Mouse (Mus musculus) stomach, embryonic 15.5 days (tissue): ENCODE data around the gene Nrde2. TPM values are rescaled to one million over a fixed set of nuclear protein-coding genes. Genes with fewer than 3 reads are reported as not detected.

Experiments
- ATAC-seq: fragments of 200-750 bp; cut with Nextera tagmentation; 2 replicates; pipeline ENCODE4 v1.8.0; 2017; ENCODE audit warnings: low read depth, moderate number of reproducible peaks, moderate TSS enrichment; ENCODE audit not compliant: insufficient read depth, low FRiP score
- H3K27ac ChIP-seq: fragments of 300-500 bp; sonication (generic); 2 replicates; pipeline ENCODE4 v1.5.1; 2015; ENCODE audit warnings: mild to moderate bottlenecking, inconsistent platforms
- H3K27me3 ChIP-seq: fragments of 300-500 bp; sonication (generic); replicated peaks from 2 replicates; pipeline ENCODE4 v1.6.1; 2015; ENCODE audit warnings: inconsistent platforms
- H3K36me3 ChIP-seq: fragments of 300-500 bp; sonication (generic); 2 replicates; pipeline ENCODE4 v1.6.1; 2015; ENCODE audit warnings: inconsistent platforms
- H3K4me1 ChIP-seq: fragments of 300-500 bp; sonication (generic); 2 replicates; pipeline ENCODE4 v1.6.1; 2015; ENCODE audit warnings: inconsistent platforms
- H3K4me2 ChIP-seq: fragments of 300-500 bp; sonication (generic); 2 replicates; pipeline ENCODE4 v1.6.1; 2015; ENCODE audit warnings: mild to moderate bottlenecking, inconsistent platforms
- H3K4me3 ChIP-seq: fragments of 300-500 bp; sonication (generic); replicated peaks from 2 replicates; pipeline ENCODE4 v1.5.1; 2015; ENCODE audit warnings: inconsistent platforms
- H3K9ac ChIP-seq: fragments of 300-500 bp; sonication (generic); 2 replicates; pipeline ENCODE4 v1.6.1; 2015; ENCODE audit warnings: inconsistent platforms
- H3K9me3 ChIP-seq: fragments of 300-500 bp; sonication (generic); 2 replicates; pipeline ENCODE4 v1.6.1; 2016; ENCODE audit warnings: inconsistent platforms
- WGBS: fragments of 180-500 bp; shearing (Covaris S2); methylation state at CpG from one replicate; pipeline ENCODE4 v1.1.7; 2015; 5-methylcytosine and 5-hydroxymethylcytosine counted together
- polyA plus RNA-seq: library from polyadenylated mRNA; unstranded; fragments of >200 nt; fragmentation: Nextera tagmentation; extraction: Ambion mirVana; gene quantifications from 2 replicates; pipeline ENCODE4 v1.2.1, GENCODE M21; 2015

Nrde2 gene
- polyA plus RNA-seq, 1 experiment from 2014 or later = 10.3 TPM

- H3K4me1 ChIP-seq = peaks cover 9% of the 10 kb centered on the region
- no peaks in the 10 kb centered on the region for H3K27me3 ChIP-seq
- H3K4me3 ChIP-seq = no peak overlapping the region
- no peak overlapping the region for H3K27ac ChIP-seq
- H3K9ac ChIP-seq = no peak overlapping the region
- no peak overlapping the region for H3K4me2 ChIP-seq
- ATAC-seq = no peak
- WGBS = 87% methylated on average over 5 of the region's 5 CpGs
- no peaks in the 10 kb centered on the region for H3K9me3 ChIP-seq
- peaks cover 58% of the 10 kb centered on the region for H3K36me3 ChIP-seq
These were observed 43.5 kb downstream of the Nrde2 start for GRCm38 (mm10) chr12:100115982-100116381.

GRCm38 (mm10) chr12:100109986-100110696 lies 49.3 kb downstream of the Nrde2 start, which contains the start of gene Psmc1:
Gene Psmc1, plus strand, starts transcription at chr12:100110154.
- Histone ChIP-seq H3K9ac (peak within 1 kb of the TSS; percentile 58), H3K27ac (peak within 1 kb of the TSS; percentile 89), H3K9me3 (no peaks in the 10 kb centered on the region), H3K4me1 (peaks cover 14% of the 10 kb centered on the region), H3K36me3 (peaks cover 13% of the 10 kb centered on the region), H3K4me3 (peak within 1 kb of the TSS; percentile 73), H3K27me3 (no peaks in the 10 kb centered on the region), H3K4me2 (peak within 1 kb of the TSS; percentile 92)
- under 1% methylated on average over 58 of the region's 58 CpGs for WGBS
- peak; percentile 77 for ATAC-seq

GRCm38 (mm10) chr12:100107436-100107835 lies 52.0 kb downstream of the Nrde2 start:
- Histone ChIP-seq H3K4me2 (no peak overlapping the region), H3K27ac (no peak overlapping the region), H3K4me1 (peaks cover 14% of the 10 kb centered on the region), H3K9ac (no peak overlapping the region), H3K27me3 (no peaks in the 10 kb centered on the region), H3K4me3 (no peak overlapping the region), H3K36me3 (peaks cover 6% of the 10 kb centered on the region; the same call in 1 of the 2 replicates), H3K9me3 (no peaks in the 10 kb centered on the region)
- no peak for ATAC-seq
- whole genome bisulfite sequencing = 53% methylated on average over 4 of the region's 4 CpGs

GRCm38 (mm10) chr12:100106275-100106895 lies 53.1 kb downstream of the Nrde2 start:
- WGBS = 11% methylated on average over 20 of the region's 20 CpGs
- ATAC-seq = peak; percentile 33; the same call in 1 of the 2 replicates
- no peaks in the 10 kb centered on the region for H3K9me3 ChIP-seq
- H3K27me3 ChIP-seq = no peaks in the 10 kb centered on the region
- H3K27ac ChIP-seq = no peak overlapping the region
- peaks cover 9% of the 10 kb centered on the region for H3K4me1 ChIP-seq
- H3K9ac ChIP-seq = no peak overlapping the region
- peak overlapping the region; percentile 25 for H3K4me2 ChIP-seq
- H3K4me3 ChIP-seq = no peak overlapping the region
- no peaks in the 10 kb centered on the region for H3K36me3 ChIP-seq

GRCm38 (mm10) chr12:100104530-100104929 lies 54.9 kb downstream of the Nrde2 start:
- no peak for ATAC-seq
- H3K27ac ChIP-seq = no peak overlapping the region
- H3K4me3 ChIP-seq = no peak overlapping the region
- H3K27me3 ChIP-seq = no peaks in the 10 kb centered on the region
- 85% methylated on average over 5 of the region's 5 CpGs for WGBS
- no peak overlapping the region for H3K9ac ChIP-seq
- no peaks in the 10 kb centered on the region for H3K36me3 ChIP-seq
- H3K4me2 ChIP-seq = no peak overlapping the region
- no peaks in the 10 kb centered on the region for H3K9me3 ChIP-seq
- H3K4me1 ChIP-seq = no peaks in the 10 kb centered on the region

- Histone ChIP-seq H3K36me3 (no peaks in the 10 kb centered on the region), H3K9me3 (no peaks in the 10 kb centered on the region), H3K4me2 (no peak overlapping the region), H3K27me3 (no peaks in the 10 kb centered on the region), H3K4me3 (no peak overlapping the region), H3K27ac (no peak overlapping the region), H3K9ac (no peak overlapping the region), H3K4me1 (no peaks in the 10 kb centered on the region)
- WGBS = 71% methylated on average over 3 of the region's 3 CpGs
- ATAC-seq = no peak
These were observed 57.8 kb downstream of the Nrde2 start for GRCm38 (mm10) chr12:100101651-100102050.

GRCm38 (mm10) chr12:100100707-100101030 lies 58.8 kb downstream of the Nrde2 start:
- ATAC-seq = no peak
- no peaks in the 10 kb centered on the region for H3K9me3 ChIP-seq
- no peak overlapping the region for H3K27ac ChIP-seq
- H3K4me1 ChIP-seq = no peaks in the 10 kb centered on the region
- H3K9ac ChIP-seq = no peak overlapping the region
- H3K36me3 ChIP-seq = no peaks in the 10 kb centered on the region
- H3K4me2 ChIP-seq = no peak overlapping the region
- no peak overlapping the region for H3K4me3 ChIP-seq
- 56% methylated on average over 3 of the region's 3 CpGs for WGBS
- H3K27me3 ChIP-seq = no peaks in the 10 kb centered on the region

DNA sequence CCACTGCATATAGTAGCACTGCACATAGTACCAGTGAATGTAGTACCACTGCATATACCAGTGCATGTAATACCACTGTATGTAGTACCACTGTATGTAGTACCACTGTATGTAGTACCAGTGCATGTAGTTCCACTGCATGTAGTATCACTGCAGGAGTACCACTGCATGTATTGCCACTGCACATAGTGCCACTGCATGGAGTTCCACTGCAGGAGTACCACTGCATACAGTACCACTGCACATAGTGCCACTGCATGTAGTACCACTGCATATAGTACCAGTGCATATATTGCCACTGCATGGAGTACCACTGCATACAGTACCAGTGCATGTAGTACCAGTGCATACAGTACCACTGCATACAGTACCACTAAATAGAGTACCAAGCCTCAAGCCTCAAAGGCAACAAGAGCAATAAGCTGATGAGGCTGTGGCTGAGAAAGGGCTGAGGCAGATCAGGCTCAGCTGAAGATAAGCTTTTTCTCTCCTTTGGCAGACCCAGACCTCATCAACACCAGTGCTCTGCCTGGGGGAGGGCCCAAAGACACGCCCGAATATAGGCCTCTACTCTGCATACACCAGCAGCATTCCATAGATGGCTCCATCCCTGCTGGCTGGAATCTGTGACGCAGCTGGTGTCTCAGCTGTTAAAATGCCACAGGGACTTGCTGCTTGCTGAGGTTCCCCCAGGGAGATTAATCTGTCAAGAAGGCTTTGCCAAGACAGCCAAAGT lies 59.3 kb downstream of the Nrde2 start:
- 0 out of 2 replicates have a peak, but pooled peaks have one; percentile 31 for ATAC-seq
- Histone ChIP-seq H3K4me2 (no peak overlapping the region), H3K27ac (no peak overlapping the region), H3K4me1 (no peaks in the 10 kb centered on the region), H3K9me3 (no peaks in the 10 kb centered on the region), H3K36me3 (no peaks in the 10 kb centered on the region), H3K27me3 (no peaks in the 10 kb centered on the region), H3K9ac (no peak overlapping the region), H3K4me3 (no peak overlapping the region)
- 52% methylated on average over 3 of the region's 3 CpGs for WGBS

- no peaks in the 10 kb centered on the region for H3K36me3 ChIP-seq
- WGBS = 83% methylated on average over 11 of the region's 11 CpGs
- no peak for ATAC-seq
- H3K4me2 ChIP-seq = no peak overlapping the region
- H3K9ac ChIP-seq = no peak overlapping the region
- H3K4me1 ChIP-seq = no peaks in the 10 kb centered on the region
- no peaks in the 10 kb centered on the region for H3K9me3 ChIP-seq
- H3K27me3 ChIP-seq = no peaks in the 10 kb centered on the region
- H3K4me3 ChIP-seq = no peak overlapping the region
- no peak overlapping the region for H3K27ac ChIP-seq
These were observed 66.4 kb downstream of the Nrde2 start for GRCm38 (mm10) chr12:100093046-100093445.

DNA sequence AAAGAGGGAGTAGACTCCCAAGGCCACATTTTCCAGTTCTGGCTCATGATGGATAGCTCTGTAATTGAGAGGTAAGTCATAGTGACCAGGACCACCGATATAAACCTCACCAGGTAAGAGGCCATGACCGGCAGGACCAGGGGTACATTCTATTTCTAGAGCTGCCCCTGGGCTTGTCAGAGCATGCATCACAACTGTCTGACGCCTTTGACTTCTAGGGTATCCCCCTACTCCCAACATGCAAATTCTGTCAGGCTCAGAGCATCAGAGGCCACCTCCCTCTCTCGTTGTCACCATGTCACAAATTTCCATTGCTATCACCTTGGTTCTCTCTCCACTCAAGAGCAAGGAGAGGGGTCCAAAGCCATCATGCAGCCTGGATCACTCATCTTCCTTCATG lies 68.7 kb downstream of the Nrde2 start:
- H3K9ac ChIP-seq = no peak overlapping the region
- H3K36me3 ChIP-seq = no peaks in the 10 kb centered on the region
- 82% methylated on average over 4 of the region's 4 CpGs for WGBS
- H3K9me3 ChIP-seq = no peaks in the 10 kb centered on the region
- no peak for ATAC-seq
- no peaks in the 10 kb centered on the region for H3K27me3 ChIP-seq
- H3K4me3 ChIP-seq = no peak overlapping the region
- no peak overlapping the region for H3K27ac ChIP-seq
- no peak overlapping the region for H3K4me2 ChIP-seq
- no peaks in the 10 kb centered on the region for H3K4me1 ChIP-seq

DNA sequence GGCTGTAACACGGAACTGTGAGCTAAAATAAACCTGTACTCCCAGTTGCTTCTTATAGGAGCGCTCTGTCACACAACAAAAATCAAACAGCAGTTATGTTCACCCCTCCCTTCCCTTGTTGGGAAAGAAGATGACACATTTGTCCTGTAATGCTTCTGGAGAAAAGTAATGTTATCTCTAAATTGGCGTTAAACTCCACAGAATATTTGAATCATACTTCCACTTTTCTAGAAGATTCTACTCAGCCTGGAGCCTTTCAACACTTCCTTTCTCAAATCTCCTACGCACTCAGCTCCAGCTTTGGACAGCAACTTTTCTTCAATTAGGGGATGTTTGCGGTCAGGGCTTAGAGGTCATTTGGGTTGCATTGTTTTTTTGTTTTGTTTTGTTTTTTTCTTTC lies 70.2 kb downstream of the Nrde2 start:
- WGBS = 78% methylated on average over 5 of the region's 5 CpGs
- Histone ChIP-seq H3K4me1 (peaks cover 1% of the 10 kb centered on the region; the same call in 1 of the 2 replicates), H3K9ac (no peak overlapping the region)

GRCm38 (mm10) chr12:100088026-100088425 lies 71.4 kb downstream of the Nrde2 start:
- Histone ChIP-seq H3K4me3 (no peak overlapping the region), H3K9ac (no peak overlapping the region), H3K4me1 (peaks cover 4% of the 10 kb centered on the region; the same call in 1 of the 2 replicates), H3K27me3 (no peaks in the 10 kb centered on the region), H3K36me3 (no peaks in the 10 kb centered on the region), H3K27ac (no peak overlapping the region), H3K4me2 (no peak overlapping the region), H3K9me3 (no peaks in the 10 kb centered on the region)
- 86% methylated on average over 3 of the region's 3 CpGs for WGBS
- ATAC-seq = no peak

More for the DNA sequence above, 70.2 kb downstream of the Nrde2 start:
- Histone ChIP-seq H3K9me3 (no peaks in the 10 kb centered on the region), H3K27me3 (no peaks in the 10 kb centered on the region), H3K4me3 (no peak overlapping the region), H3K36me3 (no peaks in the 10 kb centered on the region), H3K27ac (no peak overlapping the region), H3K4me2 (no peak overlapping the region)
- no peak for ATAC-seq
